Mouse (Mus musculus) limb, embryonic 12.5 days (tissue): Measurements from ENCODE around the gene Thada. TPM values are rescaled to one million over a fixed set of nuclear protein-coding genes. Genes with fewer than 3 reads are reported as not detected.
"Not testable (repeated sequence)": the region's sequence is repeated elsewhere in the genome, so short reads cannot be mapped to it uniquely, and the experiment has no call there.

ENCODE experiments used
- ATAC-seq: fragments of 200-750 bp; cut with Nextera tagmentation; 2 replicates; pipeline ENCODE4 v1.8.0; 2017; ENCODE audit warnings: low read depth, moderate TSS enrichment; ENCODE audit not compliant: insufficient number of reproducible peaks, insufficient read depth, low FRiP score, low TSS enrichment
- H3K27ac ChIP-seq: fragments of 300-500 bp; sonication (generic); 2 replicates; pipeline ENCODE4 v1.5.1; 2016; ENCODE audit warnings: mild to moderate bottlenecking, moderate library complexity
- H3K27me3 ChIP-seq: fragments of 300-500 bp; sonication (generic); 2 replicates; pipeline ENCODE4 v1.6.1; 2016; ENCODE audit warnings: mild to moderate bottlenecking, moderate library complexity
- H3K36me3 ChIP-seq: fragments of 300-500 bp; sonication (generic); 2 replicates; pipeline ENCODE4 v1.6.1; 2016; ENCODE audit warnings: mild to moderate bottlenecking, moderate library complexity
- H3K4me1 ChIP-seq: fragments of 300-500 bp; sonication (generic); replicated peaks from 2 replicates; pipeline ENCODE4 v1.6.1; 2016
- H3K4me2 ChIP-seq: fragments of 300-500 bp; sonication (generic); 2 replicates; pipeline ENCODE4 v1.6.1; 2016; ENCODE audit warnings: mild to moderate bottlenecking, moderate library complexity
- H3K4me3 ChIP-seq: fragments of 300-500 bp; sonication (generic); replicated peaks from 2 replicates; pipeline ENCODE4 v1.5.1; 2016; ENCODE audit warnings: mild to moderate bottlenecking
- H3K9ac ChIP-seq: fragments of 300-500 bp; sonication (generic); replicated peaks from 2 replicates; pipeline ENCODE4 v1.6.1; 2016; ENCODE audit warnings: mild to moderate bottlenecking, moderate library complexity
- H3K9me3 ChIP-seq: fragments of 300-500 bp; sonication (generic); 2 replicates; pipeline ENCODE4 v1.6.1; 2016; ENCODE audit warnings: mild to moderate bottlenecking, moderate library complexity
- WGBS: fragments of 180-500 bp; shearing (Covaris S2); methylation state at CpG from one replicate; pipeline ENCODE4 v1.1.7; 2016; 5-methylcytosine and 5-hydroxymethylcytosine counted together
- polyA plus RNA-seq: library from polyadenylated mRNA; unstranded; fragments of >200 nt; fragmentation: Nextera tagmentation; extraction: Ambion mirVana; gene quantifications from 2 replicates; pipeline ENCODE4 v1.2.1, GENCODE M21; 2016

Thada gene
- polyA plus RNA-seq, 1 experiment from 2014 or later, result 15.3 TPM

- Histone ChIP-seq H3K4me2 (no peak overlapping the region), H3K9me3 (no peaks in the 10 kb centered on the region), H3K4me1 (peaks cover 20% of the 10 kb centered on the region), H3K9ac (no peak overlapping the region), H3K27ac (no peak overlapping the region), H3K36me3 (peaks cover 7% of the 10 kb centered on the region), H3K27me3 (no peaks in the 10 kb centered on the region), H3K4me3 (no peak overlapping the region)
- no peak for ATAC-seq
- 85% methylated on average over 4 of the region's 4 CpGs for WGBS
Measured at GRCm38 (mm10) chr17:84322176-84322575, 143.8 kb downstream of the Thada start.

- Histone ChIP-seq H3K4me2 (no peak overlapping the region), H3K9ac (no peak overlapping the region), H3K36me3 (peaks cover 7% of the 10 kb centered on the region), H3K9me3 (no peaks in the 10 kb centered on the region), H3K27ac (no peak overlapping the region), H3K27me3 (no peaks in the 10 kb centered on the region), H3K4me3 (no peak overlapping the region), H3K4me1 (peaks cover 19% of the 10 kb centered on the region)
- WGBS, result 89% methylated on average over 5 of the region's 5 CpGs
- ATAC-seq, result no peak
Measured at GRCm38 (mm10) chr17:84321351-84321750, 144.7 kb downstream of the Thada start.

GRCm38 (mm10) chr17:84320576-84320975 is 145.4 kb downstream of the Thada start:
- no peak overlapping the region for H3K27ac ChIP-seq
- WGBS, result 93% methylated on average over 1 of the region's 1 CpGs
- H3K9ac ChIP-seq, result no peak overlapping the region
- H3K4me2 ChIP-seq, result no peak overlapping the region
- no peak overlapping the region for H3K4me3 ChIP-seq
- H3K27me3 ChIP-seq, result no peaks in the 10 kb centered on the region
- H3K36me3 ChIP-seq, result peaks cover 4% of the 10 kb centered on the region; the same call in 1 of the 2 replicates
- H3K4me1 ChIP-seq, result peaks cover 19% of the 10 kb centered on the region
- no peak for ATAC-seq
- H3K9me3 ChIP-seq, result no peaks in the 10 kb centered on the region

GRCm38 (mm10) chr17:84314341-84314740 is 151.7 kb downstream of the Thada start:
- Histone ChIP-seq H3K4me3 (no peak overlapping the region), H3K9me3 (no peaks in the 10 kb centered on the region), H3K9ac (no peak overlapping the region), H3K27me3 (no peaks in the 10 kb centered on the region), H3K4me1 (peaks cover 7% of the 10 kb centered on the region), H3K36me3 (peaks cover 5% of the 10 kb centered on the region), H3K27ac (no peak overlapping the region), H3K4me2 (no peak overlapping the region)
- no peak for ATAC-seq
- 85% methylated on average over 7 of the region's 7 CpGs for WGBS

- H3K9ac ChIP-seq, result no peak overlapping the region
- H3K9me3 ChIP-seq, result no peaks in the 10 kb centered on the region
- no peak overlapping the region for H3K4me2 ChIP-seq
- 83% methylated on average over 6 of the region's 6 CpGs for WGBS
- no peaks in the 10 kb centered on the region for H3K27me3 ChIP-seq
- H3K4me1 ChIP-seq, result peaks cover 4% of the 10 kb centered on the region
- no peak for ATAC-seq
- H3K36me3 ChIP-seq, result peaks cover 14% of the 10 kb centered on the region
- H3K27ac ChIP-seq, result no peak overlapping the region
- H3K4me3 ChIP-seq, result no peak overlapping the region
Measured at GRCm38 (mm10) chr17:84313494-84313893, 152.5 kb downstream of the Thada start.

- ATAC-seq, result no peak
Measured at GRCm38 (mm10) chr17:84306151-84306550, 159.9 kb downstream of the Thada start.

GRCm38 (mm10) chr17:84305074-84305473 is 160.9 kb downstream of the Thada start:
- ATAC-seq, result no peak
- Histone ChIP-seq H3K9ac (no peak overlapping the region), H3K27ac (no peak overlapping the region), H3K4me2 (no peak overlapping the region), H3K4me1 (0 out of 2 replicates have a peak, but pooled peaks cover 3% of the 10 kb centered on the region), H3K36me3 (peaks cover 28% of the 10 kb centered on the region), H3K27me3 (no peaks in the 10 kb centered on the region), H3K4me3 (no peak overlapping the region), H3K9me3 (no peaks in the 10 kb centered on the region)
- WGBS, result 95% methylated on average over 5 of the region's 5 CpGs

More at GRCm38 (mm10) chr17:84306151-84306550, 159.9 kb downstream of the Thada start:
- H3K4me2 ChIP-seq, result no peak overlapping the region
- no peaks in the 10 kb centered on the region for H3K9me3 ChIP-seq
- H3K4me1 ChIP-seq, result 0 out of 2 replicates have a peak, but pooled peaks cover 3% of the 10 kb centered on the region
- H3K4me3 ChIP-seq, result no peak overlapping the region
- no peak overlapping the region for H3K9ac ChIP-seq
- H3K36me3 ChIP-seq, result peaks cover 28% of the 10 kb centered on the region
- WGBS, result 70% methylated on average over 1 of the region's 1 CpGs
- H3K27ac ChIP-seq, result no peak overlapping the region
- H3K27me3 ChIP-seq, result no peaks in the 10 kb centered on the region

- no peak for ATAC-seq
- 84% methylated on average over 5 of the region's 5 CpGs for WGBS
Measured at GRCm38 (mm10) chr17:84304141-84304540, 161.9 kb downstream of the Thada start.

GRCm38 (mm10) chr17:84297976-84298375 is 168.0 kb downstream of the Thada start:
- Histone ChIP-seq H3K27ac (no peak overlapping the region), H3K27me3 (no peaks in the 10 kb centered on the region), H3K9me3 (no peaks in the 10 kb centered on the region), H3K36me3 (peaks cover 8% of the 10 kb centered on the region; the same call in 1 of the 2 replicates), H3K9ac (no peak overlapping the region), H3K4me3 (no peak overlapping the region), H3K4me2 (no peak overlapping the region), H3K4me1 (0 out of 2 replicates have a peak, but pooled peaks cover 10% of the 10 kb centered on the region)
- 96% methylated on average over 6 of the region's 6 CpGs for WGBS
- no peak for ATAC-seq

More at GRCm38 (mm10) chr17:84304141-84304540, 161.9 kb downstream of the Thada start:
- Histone ChIP-seq H3K27ac (no peak overlapping the region), H3K9me3 (no peaks in the 10 kb centered on the region), H3K9ac (no peak overlapping the region), H3K36me3 (peaks cover 21% of the 10 kb centered on the region), H3K27me3 (no peaks in the 10 kb centered on the region), H3K4me1 (0 out of 2 replicates have a peak, but pooled peaks cover 9% of the 10 kb centered on the region), H3K4me3 (no peak overlapping the region), H3K4me2 (no peak overlapping the region)

- WGBS, result 87% methylated on average over 4 of the region's 4 CpGs
- no peaks in the 10 kb centered on the region; the same call in 1 of the 2 replicates for H3K9me3 ChIP-seq
- no peak for ATAC-seq
- H3K9ac ChIP-seq, result no peak overlapping the region
- H3K36me3 ChIP-seq, result peaks cover 17% of the 10 kb centered on the region
- H3K4me2 ChIP-seq, result no peak overlapping the region
- no peaks in the 10 kb centered on the region for H3K27me3 ChIP-seq
- no peak overlapping the region for H3K4me3 ChIP-seq
- H3K4me1 ChIP-seq, result no peaks in the 10 kb centered on the region
- no peak overlapping the region for H3K27ac ChIP-seq
Measured at GRCm38 (mm10) chr17:84293221-84293620, 172.8 kb downstream of the Thada start.

- 85% methylated on average over 6 of the region's 6 CpGs for WGBS
- H3K9me3 ChIP-seq, ATAC-seq, H3K27me3 ChIP-seq, H3K27ac ChIP-seq, H3K9ac ChIP-seq, H3K4me1 ChIP-seq, H3K4me2 ChIP-seq, H3K4me3 ChIP-seq: not testable (repeated sequence)
- H3K36me3 ChIP-seq, result peaks cover 11% of the 10 kb centered on the region; the same call in 1 of the 2 replicates
Measured at GRCm38 (mm10) chr17:84291228-84291627, 174.8 kb downstream of the Thada start.
